Mouse (Mus musculus): ENCODE data around the gene Tll1. TPM values are rescaled to one million over a fixed set of nuclear protein-coding genes. Genes with fewer than 3 reads are reported as not detected.

Tll1 gene
- polyA plus RNA-seq, 1 experiment from 2014 or later = 0.33 TPM

- Histone ChIP-seq H3K9me3 (ENCODE audit: control insufficient read depth, low read length) (no peaks in the 10 kb centered on the region), H3K27me3 (ENCODE audit: control insufficient read depth, insufficient read depth, low read length) (no peaks in the 10 kb centered on the region), H3K4me1 (replicated peaks; ENCODE audit: control insufficient read depth, insufficient read depth) (no peaks in the 10 kb centered on the region), H3K36me3 (ENCODE audit: control insufficient read depth, insufficient read depth, low read length) (no peaks in the 10 kb centered on the region), H3K4me2 (replicated peaks; ENCODE audit: low read depth) (no peak overlapping the region), H3K27ac (replicated peaks) (no peak overlapping the region), H3K9ac (ENCODE audit: low read length) (no peak overlapping the region), H3K4me3 (ENCODE audit: low read depth, low read length) (no peak overlapping the region)
- WGBS = 31% methylated on average over 1 of the region's 1 CpGs
- no peak for DNase-seq (ENCODE audit: low spot score)
- ATAC-seq (ENCODE audit: low FRiP score, low TSS enrichment) = no peak
- TF ChIP-seq EP300 (optimal IDR thresholded peaks at IDR 0.05) (no peak), CTCF (IDR thresholded peaks at IDR 0.05; ENCODE audit: low read depth) (no peak)
Measured at GRCm38 (mm10) chr8:64214906-64215305, 8.8 kb upstream of the Tll1 start.

GRCm38 (mm10) chr8:64206411-64206861 lies 365 bp upstream of the Tll1 start:
- WGBS = 2% methylated on average over 12 of the region's 12 CpGs

DNA sequence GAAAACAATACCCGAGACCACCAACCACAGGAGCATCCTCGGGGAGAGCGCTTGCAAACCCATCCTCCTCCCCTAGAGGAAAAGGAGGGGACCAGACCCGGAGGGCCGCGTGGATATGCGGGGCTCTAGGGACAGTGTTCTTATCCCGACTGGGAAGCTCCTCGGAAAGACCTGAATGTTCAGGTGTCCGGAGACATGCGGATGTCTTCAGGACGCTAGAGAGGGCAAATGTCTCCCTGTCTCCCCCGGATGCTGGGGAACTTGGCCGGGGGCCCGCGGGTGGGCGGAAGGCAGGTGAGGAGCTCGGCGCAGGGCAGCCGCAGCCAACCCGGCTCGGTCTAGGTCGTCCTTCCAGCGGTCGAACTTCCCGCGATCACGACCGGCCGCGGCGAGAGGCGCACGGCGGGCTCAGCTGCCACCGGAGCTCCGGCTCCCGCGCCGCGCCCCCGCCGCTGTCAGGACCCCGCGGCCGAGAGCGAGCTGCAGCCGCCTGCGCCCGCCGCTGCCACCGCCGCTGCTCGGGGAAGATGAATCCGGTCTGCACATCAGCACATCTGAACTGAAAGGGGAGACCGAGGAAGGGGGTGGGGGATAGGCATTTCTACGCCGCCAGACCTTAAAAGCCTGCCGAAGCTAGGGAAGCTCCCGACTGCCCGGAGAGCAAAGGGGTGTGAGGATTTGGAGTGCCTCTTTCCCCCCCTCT lies 599 bp downstream of the Tll1 start:
- Histone ChIP-seq H3K4me2 (replicated peaks; ENCODE audit: low read depth) (peak overlapping the region; percentile 98), H3K36me3 (ENCODE audit: control insufficient read depth, insufficient read depth, low read length) (no peaks in the 10 kb centered on the region), H3K27me3 (ENCODE audit: control insufficient read depth, insufficient read depth, low read length) (no peaks in the 10 kb centered on the region; the same call in 1 of the 2 replicates), H3K27ac (replicated peaks) (no peak overlapping the region), H3K9ac (ENCODE audit: low read length) (peak overlapping the region; percentile 48), H3K9me3 (ENCODE audit: control insufficient read depth, low read length) (no peaks in the 10 kb centered on the region), H3K4me1 (replicated peaks; ENCODE audit: control insufficient read depth, insufficient read depth) (no peaks in the 10 kb centered on the region), H3K4me3 (ENCODE audit: low read depth, low read length) (peak overlapping the region; percentile 61)
- peak; percentile 47 for DNase-seq (ENCODE audit: low spot score)
- peak; percentile 51; the same call in 1 of the 2 replicates for ATAC-seq (ENCODE audit: low FRiP score, low TSS enrichment)
- 1% methylated on average over 61 of the region's 61 CpGs for WGBS
- TF ChIP-seq EP300 (optimal IDR thresholded peaks at IDR 0.05) (no peak), CTCF (IDR thresholded peaks at IDR 0.05; ENCODE audit: low read depth) (no peak)

More at GRCm38 (mm10) chr8:64206411-64206861, 365 bp upstream of the Tll1 start:
- Histone ChIP-seq H3K36me3 (ENCODE audit: control insufficient read depth, insufficient read depth, low read length) (no peaks in the 10 kb centered on the region), H3K9me3 (ENCODE audit: control insufficient read depth, low read length) (no peaks in the 10 kb centered on the region), H3K27ac (replicated peaks) (no peak overlapping the region), H3K4me2 (replicated peaks; ENCODE audit: low read depth) (peak overlapping the region; percentile 98), H3K4me1 (replicated peaks; ENCODE audit: control insufficient read depth, insufficient read depth) (no peaks in the 10 kb centered on the region), H3K27me3 (ENCODE audit: control insufficient read depth, insufficient read depth, low read length) (no peaks in the 10 kb centered on the region; the same call in 1 of the 2 replicates), H3K9ac (ENCODE audit: low read length) (0 out of 2 replicates have a peak overlapping the region, but pooled peaks have one; percentile 48), H3K4me3 (ENCODE audit: low read depth, low read length) (peak overlapping the region; percentile 61)
- ATAC-seq (ENCODE audit: low FRiP score, low TSS enrichment) (peak; percentile 45; the same call in 1 of the 2 replicates), DNase-seq (ENCODE audit: low spot score) (peak; percentile 25)
- TF ChIP-seq CTCF (IDR thresholded peaks at IDR 0.05; ENCODE audit: low read depth) (peak; percentile 44), EP300 (optimal IDR thresholded peaks at IDR 0.05) (no peak)

DNA sequence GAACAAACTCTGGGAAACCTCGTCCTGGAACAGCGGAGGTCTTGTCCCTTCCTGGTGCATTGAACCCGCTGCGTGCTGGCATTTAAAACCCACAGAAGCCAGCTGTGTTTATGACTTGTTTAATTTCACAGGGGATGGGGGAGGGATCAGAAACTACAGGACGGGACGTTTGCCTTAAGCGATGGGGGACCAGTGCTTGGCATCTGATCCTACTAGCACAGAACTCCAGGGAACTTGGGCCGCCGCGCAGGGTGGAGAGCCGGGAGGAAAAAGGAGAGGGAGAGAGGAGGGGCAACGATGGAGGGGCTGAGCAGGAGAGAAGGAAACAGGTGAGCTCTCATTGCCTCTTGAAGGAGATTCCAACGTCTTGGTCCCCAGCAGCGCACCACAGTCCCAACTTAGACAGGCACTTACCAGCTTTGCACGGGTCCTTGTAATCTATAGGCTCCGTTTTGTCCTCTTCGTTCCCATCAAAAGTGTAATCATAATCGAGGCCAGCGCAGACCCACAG lies 1.2 kb downstream of the Tll1 start:
- TF ChIP-seq CTCF (IDR thresholded peaks at IDR 0.05; ENCODE audit: low read depth) = no peak
- TF ChIP-seq EP300 (optimal IDR thresholded peaks at IDR 0.05) = no peak
- H3K4me2 ChIP-seq (replicated peaks; ENCODE audit: low read depth) = peak overlapping the region; percentile 98
- no peak for ATAC-seq (ENCODE audit: low FRiP score, low TSS enrichment)
- H3K27ac ChIP-seq (replicated peaks) = no peak overlapping the region
- no peaks in the 10 kb centered on the region for H3K36me3 ChIP-seq (ENCODE audit: control insufficient read depth, insufficient read depth, low read length)
- H3K4me3 ChIP-seq (ENCODE audit: low read depth, low read length) = peak overlapping the region; percentile 61
- H3K27me3 ChIP-seq (ENCODE audit: control insufficient read depth, insufficient read depth, low read length) = no peaks in the 10 kb centered on the region; the same call in 1 of the 2 replicates
- no peaks in the 10 kb centered on the region for H3K9me3 ChIP-seq (ENCODE audit: control insufficient read depth, low read length)
- no peak for DNase-seq (ENCODE audit: low spot score)
- no peak overlapping the region; the same call in 1 of the 2 replicates for H3K9ac ChIP-seq (ENCODE audit: low read length)
- WGBS = 1% methylated on average over 19 of the region's 19 CpGs
- no peaks in the 10 kb centered on the region for H3K4me1 ChIP-seq (replicated peaks; ENCODE audit: control insufficient read depth, insufficient read depth)

DNA sequence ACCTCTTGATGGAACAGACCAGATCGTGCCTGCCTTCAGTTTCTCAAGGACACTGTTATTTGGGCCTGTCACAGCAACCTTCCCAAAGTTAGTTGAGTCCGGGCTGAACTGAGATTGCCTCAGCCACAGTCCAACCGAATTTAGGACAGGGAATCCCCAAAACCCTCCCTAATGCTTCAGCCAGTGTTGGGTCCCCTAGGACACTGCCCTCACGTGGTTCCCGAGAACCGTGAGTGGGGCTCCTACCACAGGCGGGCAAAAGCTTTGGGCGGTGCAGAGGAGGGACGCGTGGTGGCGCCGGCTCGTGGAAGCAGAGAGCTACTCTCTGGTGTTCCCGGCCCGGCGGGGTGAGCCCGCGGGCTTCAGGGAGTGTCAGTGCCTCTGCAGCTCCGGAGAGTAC lies 1.9 kb downstream of the Tll1 start:
- H3K4me2 ChIP-seq (replicated peaks; ENCODE audit: low read depth) = peak overlapping the region; percentile 98
- H3K4me3 ChIP-seq (ENCODE audit: low read depth, low read length) = peak overlapping the region; percentile 61
- no peak overlapping the region for H3K9ac ChIP-seq (ENCODE audit: low read length)
- TF ChIP-seq CTCF (IDR thresholded peaks at IDR 0.05; ENCODE audit: low read depth) = peak; percentile 63
- no peak for TF ChIP-seq EP300 (optimal IDR thresholded peaks at IDR 0.05)
- H3K36me3 ChIP-seq (ENCODE audit: control insufficient read depth, insufficient read depth, low read length) = no peaks in the 10 kb centered on the region
- peak; percentile 54 for DNase-seq (ENCODE audit: low spot score)
- 6% methylated on average over 19 of the region's 19 CpGs for WGBS
- no peak overlapping the region for H3K27ac ChIP-seq (replicated peaks)
- H3K27me3 ChIP-seq (ENCODE audit: control insufficient read depth, insufficient read depth, low read length) = no peaks in the 10 kb centered on the region; the same call in 1 of the 2 replicates
- ATAC-seq (ENCODE audit: low FRiP score, low TSS enrichment) = peak; percentile 61; the same call in 1 of the 2 replicates
- H3K9me3 ChIP-seq (ENCODE audit: control insufficient read depth, low read length) = no peaks in the 10 kb centered on the region
- H3K4me1 ChIP-seq (replicated peaks; ENCODE audit: control insufficient read depth, insufficient read depth) = no peaks in the 10 kb centered on the region

DNA sequence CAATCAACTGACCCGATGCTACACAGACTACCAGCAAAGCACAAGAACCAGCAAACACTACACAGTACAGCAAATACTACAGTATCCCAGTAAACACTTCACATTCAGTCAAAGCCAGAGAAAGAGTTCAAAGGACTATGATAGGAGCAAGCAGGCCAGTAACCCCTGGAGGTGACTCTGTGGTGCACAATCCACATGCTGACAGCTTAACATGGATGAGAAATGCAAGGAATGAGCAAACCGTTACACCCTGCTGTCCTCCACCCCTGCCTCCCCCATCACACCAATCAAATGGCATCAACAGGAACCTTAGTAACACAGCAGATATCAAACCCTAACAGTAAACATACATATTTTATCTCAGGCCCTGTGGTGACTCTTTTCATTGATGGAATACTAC lies 7.7 kb downstream of the Tll1 start:
- no peak overlapping the region for H3K4me3 ChIP-seq (ENCODE audit: low read depth, low read length)
- H3K27ac ChIP-seq (replicated peaks) = no peak overlapping the region
- H3K9me3 ChIP-seq (ENCODE audit: control insufficient read depth, low read length) = no peaks in the 10 kb centered on the region
- no peaks in the 10 kb centered on the region for H3K4me1 ChIP-seq (replicated peaks; ENCODE audit: control insufficient read depth, insufficient read depth)
- DNase-seq (ENCODE audit: low spot score) (no peak), ATAC-seq (ENCODE audit: low FRiP score, low TSS enrichment) (no peak)
- no peaks in the 10 kb centered on the region for H3K27me3 ChIP-seq (ENCODE audit: control insufficient read depth, insufficient read depth, low read length)
- 73% methylated on average over 2 of the region's 2 CpGs for WGBS
- TF ChIP-seq EP300 (optimal IDR thresholded peaks at IDR 0.05) = no peak
- TF ChIP-seq CTCF (IDR thresholded peaks at IDR 0.05; ENCODE audit: low read depth) = no peak
- no peaks in the 10 kb centered on the region for H3K36me3 ChIP-seq (ENCODE audit: control insufficient read depth, insufficient read depth, low read length)
- H3K9ac ChIP-seq (ENCODE audit: low read length) = no peak overlapping the region
- no peak overlapping the region for H3K4me2 ChIP-seq (replicated peaks; ENCODE audit: low read depth)
